Mouse (Mus musculus) midbrain, embryonic 12.5 days (tissue): Measurements from ENCODE around the gene Lrrtm3. TPM values are rescaled to one million over a fixed set of nuclear protein-coding genes. Genes with fewer than 3 reads are reported as not detected.

Experiments
- polyA plus RNA-seq: library from polyadenylated mRNA; unstranded; fragments of >200 nt; fragmentation: Nextera tagmentation; extraction: Ambion mirVana; gene quantifications from 2 replicates; pipeline ENCODE4 v1.2.1, GENCODE M21; 2016

Lrrtm3 gene
- polyA plus RNA-seq, 1 experiment from 2014 or later = 3.4 TPM

Other genes with a start within 250 kb of the Lrrtm3 start
- gene Gm10118, start 162.8 kb downstream of the Lrrtm3 start, polyA plus RNA-seq = 0.15 and 0.17 TPM in 2 replicates